Mouse (Mus musculus) limb, embryonic 13.5 days (tissue): ENCODE results near the gene Podn. TPM values are rescaled to one million over a fixed set of nuclear protein-coding genes. Genes with fewer than 3 reads are reported as not detected.
"Not testable (repeated sequence)": the region's sequence is repeated elsewhere in the genome, so short reads cannot be mapped to it uniquely, and the experiment has no call there.

Experiments used
- ATAC-seq: fragments of 200-750 bp; cut with Nextera tagmentation; 2 replicates; pipeline ENCODE4 v1.8.0; 2017; ENCODE audit warnings: low read depth, moderate number of reproducible peaks, moderate TSS enrichment; ENCODE audit not compliant: low FRiP score
- H3K27ac ChIP-seq: fragments of 300-500 bp; sonication (generic); 2 replicates; pipeline ENCODE4 v1.5.1; 2015; ENCODE audit warnings: inconsistent platforms, mild to moderate bottlenecking, moderate library complexity
- H3K27me3 ChIP-seq: fragments of 300-500 bp; sonication (generic); 2 replicates; pipeline ENCODE4 v1.6.1; 2015; ENCODE audit warnings: mild to moderate bottlenecking, inconsistent platforms
- H3K36me3 ChIP-seq: fragments of 300-500 bp; sonication (generic); 2 replicates; pipeline ENCODE4 v1.6.1; 2015; ENCODE audit warnings: inconsistent platforms, mild to moderate bottlenecking, moderate library complexity
- H3K4me1 ChIP-seq: fragments of 300-500 bp; sonication (generic); 2 replicates; pipeline ENCODE4 v1.6.1; 2015; ENCODE audit warnings: inconsistent platforms
- H3K4me2 ChIP-seq: fragments of 300-500 bp; sonication (generic); replicated peaks from 2 replicates; pipeline ENCODE4 v1.6.1; 2015; ENCODE audit warnings: inconsistent platforms, mild to moderate bottlenecking, moderate library complexity
- H3K4me3 ChIP-seq: fragments of 300-500 bp; sonication (generic); 2 replicates; pipeline ENCODE4 v1.5.1; 2015; ENCODE audit warnings: moderate library complexity, mild to moderate bottlenecking, inconsistent platforms
- H3K9ac ChIP-seq: fragments of 300-500 bp; sonication (generic); 2 replicates; pipeline ENCODE4 v1.6.1; 2015; ENCODE audit warnings: mild to moderate bottlenecking, inconsistent platforms
- H3K9me3 ChIP-seq: fragments of 300-500 bp; sonication (generic); 2 replicates; pipeline ENCODE4 v1.6.1; 2016; ENCODE audit warnings: inconsistent platforms
- WGBS: fragments of 180-500 bp; shearing (Covaris S2); methylation state at CpG from one replicate; pipeline ENCODE4 v1.1.7; 2015; 5-methylcytosine and 5-hydroxymethylcytosine counted together
- polyA plus RNA-seq: library from polyadenylated mRNA; unstranded; fragments of >200 nt; fragmentation: Nextera tagmentation; extraction: Ambion mirVana; gene quantifications from 2 replicates; pipeline ENCODE4 v1.2.1, GENCODE M21; 2015

Gene Podn
- polyA plus RNA-seq, 1 experiment from 2014 or later = 1.0 TPM

- Histone ChIP-seq H3K36me3 (no peaks in the 10 kb centered on the region), H3K27me3 (no peaks in the 10 kb centered on the region), H3K27ac (no peak overlapping the region), H3K9me3 (no peaks in the 10 kb centered on the region), H3K4me1 (no peaks in the 10 kb centered on the region), H3K9ac (no peak overlapping the region), H3K4me2 (peak overlapping the region; percentile 65), H3K4me3 (peak overlapping the region; percentile 65; the same call in 1 of the 2 replicates)
- WGBS = 87% methylated on average over 8 of the region's 8 CpGs
- no peak for ATAC-seq
Measured at GRCm38 (mm10) chr4:108117488-108117887, 21.2 kb upstream of the Podn start.

- 91% methylated on average over 2 of the region's 2 CpGs for WGBS
- H3K27ac ChIP-seq = no peak overlapping the region
- peaks cover 1% of the 10 kb centered on the region; the same call in 1 of the 2 replicates for H3K36me3 ChIP-seq
- no peaks in the 10 kb centered on the region for H3K27me3 ChIP-seq
- no peak overlapping the region for H3K4me3 ChIP-seq
- no peak for ATAC-seq
- no peaks in the 10 kb centered on the region for H3K9me3 ChIP-seq
- no peak overlapping the region for H3K4me2 ChIP-seq
- H3K9ac ChIP-seq = no peak overlapping the region
- H3K4me1 ChIP-seq = no peaks in the 10 kb centered on the region
Measured at GRCm38 (mm10) chr4:108116466-108116865, 20.2 kb upstream of the Podn start.

- Histone ChIP-seq H3K27ac (no peak overlapping the region), H3K27me3 (no peaks in the 10 kb centered on the region), H3K4me3 (no peak overlapping the region), H3K4me2 (no peak overlapping the region), H3K9me3 (no peaks in the 10 kb centered on the region), H3K4me1 (no peaks in the 10 kb centered on the region), H3K9ac (no peak overlapping the region), H3K36me3 (peaks cover 25% of the 10 kb centered on the region; the same call in 1 of the 2 replicates)
- no peak for ATAC-seq
- WGBS = 91% methylated on average over 2 of the region's 2 CpGs
Measured at GRCm38 (mm10) chr4:108110706-108111105, 14.5 kb upstream of the Podn start.

GRCm38 (mm10) chr4:108109728-108110127 lies 13.5 kb upstream of the Podn start:
- H3K4me3 ChIP-seq = no peak overlapping the region
- peaks cover 28% of the 10 kb centered on the region; the same call in 1 of the 2 replicates for H3K36me3 ChIP-seq
- 92% methylated on average over 7 of the region's 7 CpGs for WGBS
- H3K27ac ChIP-seq = no peak overlapping the region
- ATAC-seq = no peak
- H3K27me3 ChIP-seq = no peaks in the 10 kb centered on the region
- H3K4me1 ChIP-seq = no peaks in the 10 kb centered on the region
- no peak overlapping the region for H3K9ac ChIP-seq
- H3K9me3 ChIP-seq = no peaks in the 10 kb centered on the region
- no peak overlapping the region for H3K4me2 ChIP-seq

- H3K4me3 ChIP-seq = no peak overlapping the region
- no peak overlapping the region for H3K27ac ChIP-seq
- 80% methylated on average over 6 of the region's 6 CpGs for WGBS
- ATAC-seq = no peak
- H3K9me3 ChIP-seq = no peaks in the 10 kb centered on the region
- H3K4me2 ChIP-seq = no peak overlapping the region
- H3K4me1 ChIP-seq = no peaks in the 10 kb centered on the region
- no peaks in the 10 kb centered on the region for H3K27me3 ChIP-seq
- no peak overlapping the region for H3K9ac ChIP-seq
- H3K36me3 ChIP-seq = peaks cover 25% of the 10 kb centered on the region
Measured at GRCm38 (mm10) chr4:108092741-108093397, 3.4 kb downstream of the Podn start.

GRCm38 (mm10) chr4:108083993-108084392 lies 12.3 kb downstream of the Podn start:
- WGBS = 93% methylated on average over 2 of the region's 2 CpGs
- no peaks in the 10 kb centered on the region for H3K27me3 ChIP-seq
- no peak for ATAC-seq

GRCm38 (mm10) chr4:108083032-108083735 lies 13.1 kb downstream of the Podn start:
- H3K27ac ChIP-seq = no peak overlapping the region

More at GRCm38 (mm10) chr4:108083993-108084392, 12.3 kb downstream of the Podn start:
- Histone ChIP-seq H3K4me1 (no peaks in the 10 kb centered on the region), H3K36me3 (peaks cover 6% of the 10 kb centered on the region), H3K9me3 (no peaks in the 10 kb centered on the region), H3K27ac (no peak overlapping the region), H3K4me2 (no peak overlapping the region), H3K4me3 (no peak overlapping the region), H3K9ac (no peak overlapping the region)

GRCm38 (mm10) chr4:108082401-108082806 lies 13.8 kb downstream of the Podn start:
- ATAC-seq = no peak
- H3K9me3 ChIP-seq = no peaks in the 10 kb centered on the region
- H3K36me3 ChIP-seq = peaks cover 6% of the 10 kb centered on the region
- no peaks in the 10 kb centered on the region for H3K4me1 ChIP-seq
- H3K9ac ChIP-seq = no peak overlapping the region
- WGBS = 88% methylated on average over 2 of the region's 2 CpGs
- no peak overlapping the region for H3K4me2 ChIP-seq
- no peaks in the 10 kb centered on the region for H3K27me3 ChIP-seq
- no peak overlapping the region for H3K4me3 ChIP-seq
- H3K27ac ChIP-seq = no peak overlapping the region

More at GRCm38 (mm10) chr4:108083032-108083735, 13.1 kb downstream of the Podn start:
- peaks cover 6% of the 10 kb centered on the region for H3K36me3 ChIP-seq
- H3K4me2 ChIP-seq = no peak overlapping the region
- no peaks in the 10 kb centered on the region for H3K27me3 ChIP-seq
- H3K9me3 ChIP-seq = no peaks in the 10 kb centered on the region
- ATAC-seq = no peak
- no peaks in the 10 kb centered on the region for H3K4me1 ChIP-seq
- H3K9ac ChIP-seq = no peak overlapping the region
- 78% methylated on average over 6 of the region's 6 CpGs for WGBS
- H3K4me3 ChIP-seq = no peak overlapping the region

- no peak for ATAC-seq
- H3K27me3 ChIP-seq = no peaks in the 10 kb centered on the region
- no peak overlapping the region for H3K4me3 ChIP-seq
- no peak overlapping the region for H3K9ac ChIP-seq
- H3K4me2 ChIP-seq = no peak overlapping the region
- WGBS = 71% methylated on average over 5 of the region's 5 CpGs
- no peaks in the 10 kb centered on the region for H3K9me3 ChIP-seq
- peaks cover 3% of the 10 kb centered on the region for H3K36me3 ChIP-seq
- no peak overlapping the region for H3K27ac ChIP-seq
- no peaks in the 10 kb centered on the region for H3K4me1 ChIP-seq
Measured at GRCm38 (mm10) chr4:108080876-108081275, 15.4 kb downstream of the Podn start.

GRCm38 (mm10) chr4:108079762-108080161 lies 16.5 kb downstream of the Podn start:
- Histone ChIP-seq H3K36me3 (0 out of 2 replicates have a peak, but pooled peaks cover 2% of the 10 kb centered on the region), H3K27me3 (no peaks in the 10 kb centered on the region), H3K27ac (no peak overlapping the region), H3K4me2 (no peak overlapping the region), H3K4me3 (no peak overlapping the region), H3K9me3 (no peaks in the 10 kb centered on the region), H3K9ac (no peak overlapping the region), H3K4me1 (no peaks in the 10 kb centered on the region)
- ATAC-seq = no peak
- 67% methylated on average over 2 of the region's 2 CpGs for WGBS

- H3K9ac ChIP-seq, H3K27ac ChIP-seq, H3K4me3 ChIP-seq, H3K27me3 ChIP-seq, H3K36me3 ChIP-seq, ATAC-seq, H3K4me2 ChIP-seq, H3K4me1 ChIP-seq, H3K9me3 ChIP-seq: not testable (repeated sequence)
- WGBS = 81% methylated on average over 15 of the region's 15 CpGs
Measured at GRCm38 (mm10) chr4:108079191-108079590, 17.1 kb downstream of the Podn start.

GRCm38 (mm10) chr4:108077224-108077955 lies 18.9 kb downstream of the Podn start:
- Histone ChIP-seq H3K4me2 (no peak overlapping the region), H3K36me3 (0 out of 2 replicates have a peak, but pooled peaks cover 2% of the 10 kb centered on the region), H3K4me1 (no peaks in the 10 kb centered on the region), H3K27me3 (no peaks in the 10 kb centered on the region), H3K27ac (no peak overlapping the region), H3K9me3 (no peaks in the 10 kb centered on the region), H3K9ac (no peak overlapping the region), H3K4me3 (no peak overlapping the region)
- no peak for ATAC-seq
- 74% methylated on average over 3 of the region's 3 CpGs for WGBS
